Mouse (Mus musculus) thymus, postnatal 14 days (tissue): ENCODE measurements at regions not wholly inside any gene's neighbourhood (a gene's known extent, or its start where the extent isn't known, plus 50 kb on each side); places are given as distances from the start of the nearest gene placed in this dataset.

Source experiments
- DNase-seq: peaks from one replicate; pipeline ENCODE4 v3.0.0; 2021

DNA sequence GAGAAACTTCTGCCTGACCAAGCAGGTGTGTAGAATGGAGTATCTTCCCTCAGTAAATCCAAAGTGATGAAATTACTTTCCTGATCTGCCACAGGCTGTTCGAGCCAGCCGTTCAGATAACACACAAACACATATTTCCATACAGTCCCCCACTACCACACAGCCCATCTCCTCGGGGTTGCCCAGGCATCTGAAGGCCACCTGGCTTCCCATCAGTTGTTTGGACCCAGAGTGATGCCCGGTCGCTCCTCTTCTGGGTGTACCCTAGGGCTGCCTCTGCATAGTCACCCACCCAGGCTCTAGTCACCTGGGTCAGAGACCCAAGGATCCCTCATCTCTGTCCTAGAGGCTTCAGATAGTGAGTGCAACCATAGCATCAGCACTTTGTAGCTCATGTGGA is 107.9 kb downstream of the CK137956 start:
- DNase-seq, result no peak

DNA sequence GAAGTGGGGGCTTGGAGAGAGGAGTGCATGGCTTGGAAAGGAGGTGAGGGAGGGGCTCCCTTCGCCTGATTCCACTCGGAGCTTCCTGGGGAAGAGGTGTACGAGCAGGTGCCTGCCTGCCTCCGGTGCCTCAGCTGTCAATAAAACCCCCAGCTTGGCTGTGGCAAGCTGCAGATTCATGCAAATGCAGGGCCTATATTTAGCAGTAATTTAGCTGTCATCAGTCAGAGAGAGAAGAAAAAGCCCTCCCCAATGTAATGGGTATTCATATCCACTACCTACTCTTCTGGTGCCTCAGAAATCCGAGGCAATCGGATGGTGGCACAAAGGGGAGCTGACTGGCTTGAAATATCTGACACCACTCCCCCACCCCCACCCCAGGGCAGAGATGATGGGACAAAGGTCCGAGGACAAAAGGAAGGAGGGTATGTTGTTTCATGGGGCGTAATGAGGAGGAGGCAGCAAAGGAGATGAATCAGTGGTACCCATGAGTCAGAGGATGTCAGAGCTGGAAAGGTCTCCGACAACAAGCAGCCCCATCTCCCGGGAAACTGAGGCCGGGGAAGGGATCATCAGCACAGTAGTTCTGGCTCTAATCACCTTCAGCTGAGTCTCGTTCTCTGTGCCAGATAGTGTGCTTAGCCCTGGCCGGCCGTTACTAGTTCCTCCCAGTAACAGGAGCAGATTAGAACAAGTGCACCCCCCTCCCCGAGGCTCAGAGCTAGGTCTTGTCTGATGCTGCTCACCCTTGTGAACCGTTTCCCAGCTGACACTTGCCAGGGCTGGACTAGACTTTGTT is 109.2 kb downstream of the CK137956 start:
- no peak for DNase-seq

DNA sequence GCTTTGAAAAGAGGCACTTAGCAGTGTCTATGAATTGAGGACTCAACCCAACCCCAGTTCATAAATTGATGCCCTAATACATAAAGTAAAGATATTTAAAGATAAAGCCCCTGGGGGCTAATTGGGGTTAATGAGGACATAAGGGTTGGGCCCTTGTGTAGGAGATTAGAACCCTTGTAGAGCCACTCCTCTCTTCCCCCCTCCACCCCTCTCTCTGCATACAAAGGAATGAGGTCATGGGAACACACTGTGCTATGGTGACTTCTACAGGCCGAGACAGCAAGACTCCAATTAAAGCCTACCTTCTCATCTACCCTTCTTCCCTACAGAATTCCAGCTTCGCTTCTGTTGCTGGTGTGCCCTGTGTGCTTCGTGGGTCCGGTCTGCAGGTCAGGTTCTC is 110.5 kb downstream of the CK137956 start:
- no peak for DNase-seq

DNA sequence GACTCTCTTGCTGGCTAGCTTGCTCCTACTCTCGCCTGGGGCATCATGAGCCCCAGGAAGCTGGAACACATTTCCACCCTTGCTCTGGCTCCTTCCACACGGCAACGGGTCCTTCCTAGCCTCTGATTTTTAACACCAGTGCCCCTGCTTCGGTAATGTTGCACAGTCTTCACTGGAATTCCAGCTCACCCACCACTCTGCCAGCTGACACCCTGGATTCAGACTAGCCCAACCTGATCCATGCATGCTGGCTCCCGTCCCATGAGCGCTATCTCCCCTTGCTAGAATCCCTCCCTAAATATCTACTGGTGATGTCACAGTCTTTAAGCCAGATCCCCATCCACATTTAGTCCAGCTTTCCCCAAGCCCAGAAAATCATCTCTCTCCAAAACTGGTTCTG is 111.2 kb downstream of the CK137956 start:
- no peak for DNase-seq

DNA sequence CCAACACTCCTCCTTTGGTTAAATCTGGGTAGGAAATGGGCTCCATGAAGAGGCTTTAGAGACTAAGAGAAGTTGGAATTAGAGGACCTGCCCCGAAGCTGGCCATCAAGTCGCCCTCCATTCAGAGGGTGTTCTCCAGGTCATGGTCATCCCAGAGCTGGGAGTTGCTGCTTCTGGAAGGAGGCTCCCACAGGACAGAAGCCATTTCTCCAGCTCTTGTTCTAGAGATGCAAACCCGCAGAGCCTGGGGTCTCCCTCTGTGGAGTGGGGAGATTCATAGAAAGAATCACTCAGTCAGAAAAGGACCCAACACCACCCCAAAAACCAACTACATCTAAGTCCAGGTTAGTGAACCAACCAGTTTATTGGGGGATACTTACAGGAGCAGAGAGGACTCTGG is 112.2 kb downstream of the CK137956 start:
- DNase-seq, result no peak

DNA sequence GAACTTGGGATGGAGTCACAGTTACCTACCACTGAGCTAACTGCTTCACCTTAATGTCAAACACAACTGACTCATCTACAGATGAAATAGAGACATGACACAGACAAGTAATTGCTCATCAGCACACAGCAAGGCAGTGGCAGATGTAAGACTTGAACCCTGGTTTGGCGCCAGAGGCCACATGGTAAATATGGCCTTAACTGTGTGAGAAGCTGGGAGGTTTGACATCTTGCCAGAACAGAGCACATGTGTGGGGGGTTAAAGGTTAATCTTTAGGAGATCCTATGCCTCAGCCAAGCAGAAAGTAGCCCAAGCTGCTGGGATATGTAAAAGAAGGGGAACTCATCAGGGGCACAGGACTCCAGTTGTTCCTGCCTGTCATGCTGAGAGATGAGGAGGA is 114.9 kb downstream of the CK137956 start:
- no peak for DNase-seq

DNA sequence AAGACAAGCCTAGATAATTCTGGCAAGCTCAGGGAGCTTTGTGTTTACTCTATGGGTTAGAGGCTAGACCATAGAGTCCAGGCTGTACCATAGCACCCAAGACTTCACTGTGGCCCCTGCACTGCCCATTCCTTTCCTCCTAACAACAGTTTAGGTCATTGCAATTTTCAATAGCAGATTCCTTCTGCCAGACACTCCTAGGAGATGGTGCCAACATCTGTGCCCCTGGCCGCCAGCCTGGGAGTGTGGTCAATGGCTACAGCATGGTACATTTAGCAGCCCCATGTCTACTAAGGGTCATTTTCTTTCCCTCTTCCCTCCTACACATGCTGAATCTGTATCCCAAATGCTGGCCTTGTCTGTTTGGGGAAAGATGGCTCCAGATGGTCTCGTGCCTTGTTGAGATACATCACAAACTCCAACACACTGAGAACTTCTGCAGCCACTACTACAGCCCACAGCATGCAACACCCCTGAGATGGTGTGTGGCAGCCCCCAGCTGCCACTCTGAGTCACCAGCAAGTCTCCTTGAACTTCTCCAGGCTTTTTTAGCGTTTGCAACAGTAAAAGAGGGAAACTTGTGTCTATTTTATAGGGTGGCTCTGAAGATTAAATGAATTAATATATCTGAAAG is 115.9 kb downstream of the CK137956 start:
- no peak for DNase-seq

DNA sequence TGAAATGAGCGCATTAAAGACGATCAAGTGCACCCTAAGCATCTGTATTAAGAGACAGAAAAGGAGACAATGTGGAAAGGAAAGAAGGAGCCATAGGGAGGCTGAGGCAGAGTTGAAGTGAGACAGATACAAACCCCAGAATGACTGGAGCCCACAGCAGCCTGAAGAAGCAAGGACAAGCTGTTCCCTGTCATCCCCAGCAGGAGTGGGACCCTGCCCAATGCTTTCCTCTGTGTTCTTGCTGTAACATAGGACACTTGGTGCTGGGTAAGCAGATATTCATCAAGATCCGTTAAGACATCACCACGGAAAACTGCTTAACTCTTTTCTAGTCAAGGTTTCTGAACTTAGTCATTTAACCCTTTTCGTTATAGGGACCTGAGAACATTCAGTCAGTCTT is 121.4 kb downstream of the CK137956 start:
- no peak for DNase-seq

DNA sequence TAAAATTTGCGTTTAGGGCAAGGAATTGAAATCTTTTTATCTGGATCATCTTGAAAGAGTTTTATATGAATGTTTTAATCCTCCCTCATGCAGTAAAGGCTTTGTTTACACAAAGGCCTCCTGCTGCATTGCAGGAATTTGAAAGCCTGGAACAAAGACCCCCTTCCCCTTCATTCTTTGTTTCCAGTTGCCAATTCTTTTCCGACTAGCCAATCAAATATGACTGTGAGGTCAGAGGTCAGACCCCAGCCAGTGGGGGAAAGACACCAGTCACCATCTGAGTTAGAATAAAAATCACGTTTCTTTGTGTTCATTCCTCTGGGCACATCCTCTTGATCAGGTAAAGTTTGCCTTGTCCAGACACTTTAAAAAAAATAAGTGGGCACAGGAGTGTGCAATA is 124.4 kb downstream of the CK137956 start:
- no peak for DNase-seq

DNA sequence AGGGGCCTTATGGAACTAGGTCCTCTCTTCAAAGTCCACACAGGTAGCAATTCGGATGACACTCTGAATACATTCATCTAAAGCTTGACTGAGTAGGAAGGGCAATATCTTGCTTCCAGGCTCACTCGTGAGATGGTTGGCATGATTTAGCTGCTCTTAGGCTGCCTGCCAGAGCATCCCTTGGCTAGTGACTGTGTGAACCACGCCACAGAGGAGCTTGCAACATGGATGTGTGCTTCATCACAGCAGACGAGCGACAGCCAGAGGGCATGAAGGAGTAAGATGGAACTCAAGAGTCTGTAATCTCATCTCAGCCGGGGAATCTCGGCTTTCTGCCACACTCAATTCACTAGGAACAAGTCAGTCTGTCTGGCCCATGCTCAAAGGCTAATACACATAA is 127.3 kb downstream of the CK137956 start:
- no peak for DNase-seq

DNA sequence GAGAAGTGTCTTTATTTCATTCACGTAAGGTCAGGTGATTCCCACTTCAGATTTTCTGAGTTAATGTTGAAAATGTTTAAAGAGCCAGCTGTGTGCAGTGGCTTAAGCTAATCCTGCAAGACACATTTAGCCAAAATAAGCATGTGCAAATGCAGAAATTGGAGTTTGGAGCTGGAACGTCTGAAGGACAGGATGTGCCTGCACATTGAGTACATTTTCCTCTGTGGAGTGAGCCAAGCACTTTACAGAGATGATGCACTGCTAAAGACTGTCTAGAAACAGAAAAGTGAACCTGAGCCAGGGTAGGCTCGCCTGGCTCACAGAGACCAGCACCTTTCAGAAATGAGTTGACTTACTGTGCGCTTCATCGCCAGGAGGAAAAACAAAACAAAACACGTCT is 137.1 kb downstream of the CK137956 start:
- no peak for DNase-seq

DNA sequence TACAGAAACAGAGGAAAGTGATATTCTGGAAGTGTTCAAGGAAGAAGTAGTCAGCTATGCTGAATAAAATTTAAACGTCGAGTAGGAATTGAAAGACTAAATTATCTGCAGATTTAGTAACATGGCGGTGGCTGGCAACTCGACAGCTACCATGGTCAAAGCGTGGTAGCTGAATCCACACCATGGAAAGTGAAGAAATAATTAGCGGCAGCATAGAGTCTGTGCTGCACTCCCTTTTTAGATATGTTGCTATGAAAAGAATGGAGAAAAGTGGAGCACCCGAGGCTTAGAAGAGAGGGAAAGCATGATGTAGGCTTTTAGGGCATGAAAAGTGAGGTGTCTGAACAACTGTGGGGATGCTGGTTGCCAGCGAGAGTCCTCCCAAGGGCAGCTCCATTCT is 143.8 kb downstream of the CK137956 start:
- no peak for DNase-seq

DNA sequence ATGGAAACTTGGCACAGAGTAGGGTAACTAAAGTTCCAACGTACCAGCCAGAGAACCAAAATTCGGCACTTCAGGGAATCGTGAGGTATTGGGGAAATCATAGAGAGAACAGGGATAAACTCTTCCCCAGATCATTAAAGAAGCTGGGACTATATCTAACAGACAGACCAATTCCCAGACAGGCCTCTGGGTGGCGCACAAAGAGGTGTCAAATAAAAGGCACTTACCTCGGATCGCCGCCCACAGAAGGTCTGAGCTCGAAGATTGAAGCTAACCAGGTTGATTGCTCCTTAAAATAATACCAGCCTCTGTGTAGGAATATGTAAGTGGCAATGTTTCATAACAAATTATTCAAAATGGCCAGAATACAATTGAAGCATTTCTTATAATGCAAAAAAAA is 151.2 kb downstream of the CK137956 start:
- DNase-seq, result no peak

DNA sequence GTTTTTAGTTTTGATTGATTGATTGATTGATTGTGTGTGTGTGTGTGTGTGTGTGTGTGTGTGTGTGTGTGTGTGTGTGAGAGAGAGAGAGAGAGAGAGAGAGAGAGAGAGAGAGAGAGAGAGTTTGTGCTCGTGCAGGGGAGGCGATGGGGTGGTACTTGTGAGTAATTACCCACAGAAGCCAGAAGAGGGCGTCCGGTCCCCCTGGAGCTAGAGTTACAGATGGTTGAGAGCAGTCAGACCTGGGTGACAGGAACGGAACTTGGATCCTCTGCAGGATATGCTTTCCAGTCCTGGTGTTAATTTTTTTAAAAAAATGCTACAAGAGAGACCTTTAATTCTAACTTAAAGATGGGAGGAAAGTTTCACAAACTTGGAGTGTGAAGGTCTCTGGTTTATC is 151.7 kb downstream of the CK137956 start:
- DNase-seq, result no peak

DNA sequence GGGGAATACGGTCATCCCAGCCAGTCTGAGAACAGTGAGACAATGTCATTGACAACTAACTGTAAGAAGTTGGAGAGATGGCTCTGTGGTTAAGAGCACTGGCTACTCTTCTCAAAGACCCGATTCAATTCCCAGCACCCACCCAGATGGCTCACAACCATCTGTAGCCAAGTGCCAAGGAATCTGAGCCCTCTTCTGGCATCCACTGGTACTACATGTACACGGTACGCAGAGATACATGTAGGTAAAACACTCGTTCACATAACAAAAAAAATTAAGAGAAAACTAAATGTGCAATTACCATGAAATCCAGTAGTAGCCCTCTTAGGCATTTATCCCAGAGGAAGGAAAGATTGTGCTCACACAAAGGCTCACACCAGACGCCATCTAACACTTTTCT is 156.1 kb downstream of the CK137956 start:
- DNase-seq, result no peak

DNA sequence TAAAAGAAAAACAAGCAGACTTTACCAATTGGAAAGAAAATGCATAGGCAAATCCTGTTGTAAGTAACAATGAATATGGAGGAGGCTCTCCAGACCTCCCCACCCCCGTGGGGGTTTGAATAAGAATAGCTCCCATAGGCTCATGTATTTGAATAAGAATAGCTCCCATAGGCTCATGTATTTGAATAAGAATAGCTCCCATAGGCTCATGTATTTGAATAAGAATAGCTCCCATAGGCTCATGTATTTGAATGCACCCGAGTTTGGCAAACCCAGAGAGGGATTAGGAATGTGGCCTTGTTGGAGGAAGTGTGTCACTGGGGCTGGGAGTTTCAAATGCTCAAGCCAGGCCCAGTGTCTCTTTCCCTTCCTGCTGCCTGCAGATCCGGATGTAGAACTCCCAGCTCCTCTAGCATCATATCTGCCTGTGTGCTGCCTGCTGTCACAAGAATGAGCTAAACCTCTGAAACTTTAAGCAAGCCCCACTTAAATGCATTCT is 158.7 kb downstream of the CK137956 start:
- no peak for DNase-seq

DNA sequence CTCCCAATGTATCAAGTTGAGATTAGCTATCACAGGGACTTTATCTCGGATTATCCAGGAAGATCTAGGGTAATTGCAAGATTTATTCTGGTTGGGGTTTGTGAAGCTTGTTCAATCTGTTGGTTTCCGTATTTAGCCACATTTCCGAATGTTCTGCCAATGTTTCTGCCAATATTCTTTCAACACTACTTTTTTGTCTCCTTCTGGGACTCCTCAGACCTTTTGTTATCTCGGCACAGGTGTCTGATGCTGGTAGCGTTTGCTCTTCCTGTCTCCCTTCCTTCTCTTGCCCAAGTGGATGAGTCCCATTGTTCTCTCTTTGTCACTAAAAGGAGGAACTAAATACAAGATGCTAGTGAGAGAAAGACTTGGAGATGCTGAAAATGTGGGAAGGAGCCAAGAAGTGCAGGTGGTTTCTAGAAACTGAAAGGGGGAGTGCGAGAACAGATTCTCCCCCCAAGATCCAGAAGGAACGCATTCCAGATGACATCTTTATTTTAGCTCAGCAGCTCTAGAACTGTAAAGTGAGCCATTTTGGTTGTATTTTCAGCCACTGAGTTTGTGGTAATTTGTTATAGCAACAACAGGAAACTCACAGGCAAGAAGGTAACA is 159.7 kb downstream of the CK137956 start:
- no peak for DNase-seq

DNA sequence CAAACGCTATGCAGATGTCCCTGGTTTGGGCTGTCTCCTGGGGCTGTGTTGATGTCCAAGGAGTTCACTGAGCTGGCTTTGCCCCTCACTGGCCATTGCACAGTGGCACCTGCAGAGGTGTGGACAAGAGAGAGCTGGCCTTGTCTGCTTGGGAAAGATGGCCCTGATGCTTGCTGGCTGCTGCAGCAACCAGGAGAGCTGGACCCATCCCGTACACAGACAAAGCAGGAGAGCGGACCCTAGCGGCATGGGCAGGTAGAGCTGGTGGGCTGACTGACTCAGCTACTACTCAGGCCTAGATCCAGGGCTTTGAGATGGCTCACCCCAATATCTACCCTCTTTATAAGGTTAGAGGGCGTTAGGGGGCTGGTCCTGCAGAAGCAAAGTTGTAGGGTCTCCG is 161.7 kb downstream of the CK137956 start:
- DNase-seq, result no peak

DNA sequence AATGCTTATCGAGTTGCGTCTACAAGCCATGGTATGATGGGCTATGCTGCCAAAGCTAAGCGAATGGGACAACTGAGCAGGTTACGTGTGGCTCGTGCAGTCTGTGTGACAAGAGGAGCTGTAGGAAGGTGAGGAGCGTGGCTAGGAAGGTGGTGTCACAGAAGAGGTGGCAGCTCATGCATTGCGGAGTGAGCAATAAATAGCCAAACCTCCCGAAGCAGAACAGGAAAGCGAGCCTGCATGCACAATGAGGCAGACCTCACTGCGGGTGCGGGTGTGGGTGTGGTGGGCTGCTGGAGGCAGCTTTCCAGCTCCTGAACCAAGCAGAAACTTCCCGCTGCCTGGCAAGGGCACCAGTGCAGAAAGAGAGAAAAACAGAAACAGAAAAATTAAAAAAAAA is 181.5 kb downstream of the CK137956 start:
- DNase-seq, result no peak

DNA sequence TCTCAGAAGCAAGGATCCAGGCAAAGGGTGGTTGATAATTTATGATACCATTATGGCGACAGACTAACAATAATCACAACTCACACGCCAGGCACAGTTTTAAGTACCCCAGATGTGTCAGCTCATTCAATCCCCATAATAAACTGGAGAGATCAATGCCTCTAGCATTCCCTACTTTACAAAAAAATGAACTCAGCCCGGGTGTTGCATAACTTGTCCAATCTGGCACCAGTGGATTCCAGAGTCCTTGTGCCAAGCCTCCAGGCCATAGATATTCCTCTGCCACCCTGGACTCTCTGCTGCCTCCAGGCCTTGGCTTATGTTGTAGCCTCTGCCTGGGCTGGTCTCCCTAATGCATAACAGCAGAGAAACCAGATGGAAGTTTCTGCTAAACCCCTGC is 185.0 kb downstream of the CK137956 start:
- no peak for DNase-seq

DNA sequence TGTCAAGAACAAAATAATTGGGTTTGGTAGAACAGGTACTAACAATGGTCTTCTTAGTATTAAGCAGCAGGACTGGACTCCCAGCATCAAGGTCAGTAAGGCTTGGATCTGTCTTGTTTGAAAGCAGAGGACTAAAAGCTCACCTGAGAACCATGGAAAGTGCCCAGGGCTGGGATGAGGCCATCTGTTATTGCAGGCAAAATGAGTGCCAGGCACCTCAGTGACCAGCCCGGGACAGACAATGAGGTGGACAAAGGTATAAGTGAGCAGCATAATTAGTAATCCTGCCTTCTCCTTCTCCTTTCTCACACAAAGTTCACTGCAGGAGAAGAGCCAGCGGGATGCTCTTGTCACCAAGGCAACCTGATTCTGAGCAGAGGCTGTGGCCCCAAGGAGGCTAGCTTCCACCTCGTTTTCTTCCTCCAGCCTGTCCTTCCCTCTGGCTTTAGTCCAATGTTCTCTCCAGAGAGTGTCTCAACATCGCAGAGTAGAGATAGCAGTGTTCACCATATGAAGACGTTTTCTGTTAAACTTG is 198.7 kb downstream of the CK137956 start:
- DNase-seq, result no peak

DNA sequence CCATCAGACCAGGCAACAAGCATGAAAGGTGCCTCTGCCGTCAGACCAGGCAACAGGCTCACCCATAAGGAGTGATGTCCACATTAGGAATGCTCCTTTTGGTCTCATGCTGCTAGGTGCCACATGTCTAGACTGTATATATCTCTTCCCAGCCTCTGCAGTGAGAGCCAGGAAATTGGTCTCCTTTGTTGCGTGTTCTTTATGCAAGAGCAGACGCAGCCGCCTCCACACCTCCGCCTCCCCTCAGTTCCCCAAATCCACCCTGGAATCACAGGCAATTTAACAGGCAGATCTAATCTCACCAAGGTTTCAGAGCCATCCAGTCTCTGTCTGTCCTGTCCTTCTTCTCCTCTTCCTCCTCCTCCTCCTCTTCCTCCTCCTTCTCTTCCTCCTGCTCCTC is 207.0 kb downstream of the CK137956 start:
- DNase-seq, result no peak

DNA sequence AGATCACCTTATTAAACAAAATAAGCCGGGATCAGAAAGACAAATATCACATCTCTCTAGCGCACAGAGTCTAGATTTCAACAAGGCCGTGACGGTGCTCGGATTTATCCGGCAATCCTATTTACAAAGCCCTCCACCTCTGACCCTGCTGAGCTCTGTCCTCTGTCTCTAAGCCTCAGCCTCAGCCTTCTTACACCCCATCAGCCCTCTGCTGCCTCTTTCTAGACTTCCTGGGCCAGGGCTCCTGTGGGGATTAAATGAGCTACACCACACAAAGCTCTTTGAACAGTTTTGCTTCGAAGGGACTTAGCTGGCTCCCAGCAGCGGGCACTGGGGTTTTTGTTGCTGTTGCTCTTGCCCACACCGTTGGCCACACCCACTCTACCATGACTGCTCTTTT is 211.8 kb downstream of the CK137956 start:
- DNase-seq, result no peak

DNA sequence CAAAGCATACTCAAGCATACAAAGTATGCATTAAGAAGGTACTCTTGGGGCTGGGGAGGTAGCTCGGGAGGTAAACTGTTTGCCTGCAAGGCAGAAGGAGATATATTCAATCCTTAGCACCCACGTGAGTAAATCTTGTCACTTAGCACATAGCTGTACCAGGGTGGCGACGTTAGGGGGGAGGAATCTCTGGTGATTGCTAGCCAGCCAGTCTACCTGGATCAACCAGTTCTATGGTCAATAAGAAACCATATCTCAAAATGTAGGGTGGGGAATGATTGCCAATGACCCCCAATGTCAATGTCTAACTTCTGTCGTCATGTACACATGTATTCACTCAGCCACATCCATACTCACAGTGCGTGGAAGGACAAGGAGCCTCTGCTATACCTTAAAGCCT is 214.5 kb downstream of the CK137956 start:
- DNase-seq, result no peak
